Mouse (Mus musculus) bone marrow, adult 2 months (tissue): ENCODE data around the gene Tnk1.

ENCODE experiments used
- CTCF ChIP-seq: fragments of 200-500 bp; IDR thresholded peaks from 2 replicates; pipeline ENCODE4 v1.5.1; 2011; ENCODE audit warnings: low read length, control low read depth; ENCODE audit not compliant: control insufficient read depth, insufficient read depth
- POLR2A ChIP-seq: fragments of 200-500 bp; IDR thresholded peaks from 2 replicates; pipeline ENCODE4 v1.6.1; 2011; ENCODE audit warnings: low read depth, mild to moderate bottlenecking, control low read depth, low read length, borderline replicate concordance; ENCODE audit not compliant: control insufficient read depth

GRCm38 (mm10) chr11:69804972-69805909 lies 53.3 kb downstream of the Tnk1 start, which contains the start of gene Tmem102:
- TF ChIP-seq POLR2A (no peak), CTCF (no peak)
